Mouse (Mus musculus) leukemia stem cell, adult 10-12 weeks (primary cell): ENCODE data around the gene Tpte. TPM values are rescaled to one million over a fixed set of nuclear protein-coding genes. Genes with fewer than 3 reads are reported as not detected.

Source experiments
- polyA plus RNA-seq: library from polyadenylated mRNA; stranded (reverse); fragments of >175 nt; gene quantifications from 2 replicates; pipeline ENCODE4 v1.2.3, GENCODE M21; 2012; ENCODE audit warnings: low replicate concordance

Tpte gene
- not detected in 2 replicates for polyA plus RNA-seq

GRCm38 (mm10) chr8:22282999-22283491 is at the start of gene Tpte:
Gene Tpte (plus strand): TSS chr8:22283441.

GRCm38 (mm10) chr8:22398142-22398951 is 115.1 kb downstream of the Tpte start, which contains the start of gene Slc25a15:
Gene Slc25a15 (minus strand): TSS chr8:22398597.

GRCm38 (mm10) chr8:22411282-22411702 is 128.1 kb downstream of the Tpte start, which contains the start of gene Mrps31:
Gene Mrps31 (plus strand): TSS chr8:22411361.

Other genes starting within 250 kb of the Tpte start
- gene Atp7b, start 223.1 kb upstream of the Tpte start, polyA plus RNA-seq, result 27.6 and 40.3 TPM in 2 replicates
- gene Alg11, start 222.7 kb upstream of the Tpte start, polyA plus RNA-seq, result 0.28 and 1.3 TPM in 2 replicates
- not detected in 2 replicates for gene Nek5, start 158.4 kb upstream of the Tpte start, polyA plus RNA-seq
- 1.0 and 2.4 TPM in 2 replicates for gene Nek3, start 117.0 kb upstream of the Tpte start, polyA plus RNA-seq
- gene Ckap2, start 97.6 kb upstream of the Tpte start, polyA plus RNA-seq, result 6.8 and 7.4 TPM in 2 replicates
- 3.2 and 4.8 TPM in 2 replicates for gene Vps36, start 90.6 kb upstream of the Tpte start, polyA plus RNA-seq
- gene Thsd1, start 56.1 kb upstream of the Tpte start, polyA plus RNA-seq, result 0.20 and 0.23 TPM in 2 replicates
- gene Slc25a15, start 115.2 kb downstream of the Tpte start, polyA plus RNA-seq, result 4.6 and 4.7 TPM in 2 replicates
- 1.3 and 4.5 TPM in 2 replicates for gene Mrps31, start 127.9 kb downstream of the Tpte start, polyA plus RNA-seq